Mouse (Mus musculus) embryonic fibroblast, embryonic 13.5 days (primary cell): Measurements from ENCODE around the gene Adgra3. TPM values are rescaled to one million over a fixed set of nuclear protein-coding genes. Genes with fewer than 3 reads are reported as not detected.
A peak's percentile ranks its signal among the peaks of the same experiment; 100 is the strongest.

Experiments
- H3K27ac ChIP-seq: 2 replicates; pipeline ENCODE4 v1.5.1; 2012; ENCODE audit warnings: low read length, control low read depth, inconsistent platforms; ENCODE audit not compliant: insufficient read depth
- H3K4me1 ChIP-seq: 2 replicates; pipeline ENCODE4 v1.6.1; 2011; ENCODE audit warnings: low read length; ENCODE audit not compliant: control insufficient read depth, insufficient read depth
- H3K4me3 ChIP-seq: 2 replicates; pipeline ENCODE4 v1.5.1; 2011; ENCODE audit warnings: mild to moderate bottlenecking, control low read depth, low read length; ENCODE audit not compliant: insufficient read depth
- CTCF ChIP-seq: IDR thresholded peaks from 2 replicates; pipeline ENCODE4 v1.5.1; 2011; ENCODE audit warnings: mild to moderate bottlenecking, control low read depth, low read length, moderate library complexity, borderline replicate concordance; ENCODE audit not compliant: insufficient read depth
- POLR2A ChIP-seq: IDR thresholded peaks from 2 replicates; pipeline ENCODE4 v1.6.1; 2011; ENCODE audit warnings: low read depth, mild to moderate bottlenecking, control low read depth, low read length, moderate library complexity
- polyA plus RNA-seq: library from polyadenylated mRNA; stranded (reverse); fragments of >200 nt; gene quantifications from 2 replicates; pipeline ENCODE4 v1.2.4, GENCODE M21; 2011; ENCODE audit warnings: low read depth; ENCODE audit not compliant: missing spikeins, insufficient read length

Adgra3 gene
- polyA plus RNA-seq, 1 experiment = 53.3 TPM

DNA sequence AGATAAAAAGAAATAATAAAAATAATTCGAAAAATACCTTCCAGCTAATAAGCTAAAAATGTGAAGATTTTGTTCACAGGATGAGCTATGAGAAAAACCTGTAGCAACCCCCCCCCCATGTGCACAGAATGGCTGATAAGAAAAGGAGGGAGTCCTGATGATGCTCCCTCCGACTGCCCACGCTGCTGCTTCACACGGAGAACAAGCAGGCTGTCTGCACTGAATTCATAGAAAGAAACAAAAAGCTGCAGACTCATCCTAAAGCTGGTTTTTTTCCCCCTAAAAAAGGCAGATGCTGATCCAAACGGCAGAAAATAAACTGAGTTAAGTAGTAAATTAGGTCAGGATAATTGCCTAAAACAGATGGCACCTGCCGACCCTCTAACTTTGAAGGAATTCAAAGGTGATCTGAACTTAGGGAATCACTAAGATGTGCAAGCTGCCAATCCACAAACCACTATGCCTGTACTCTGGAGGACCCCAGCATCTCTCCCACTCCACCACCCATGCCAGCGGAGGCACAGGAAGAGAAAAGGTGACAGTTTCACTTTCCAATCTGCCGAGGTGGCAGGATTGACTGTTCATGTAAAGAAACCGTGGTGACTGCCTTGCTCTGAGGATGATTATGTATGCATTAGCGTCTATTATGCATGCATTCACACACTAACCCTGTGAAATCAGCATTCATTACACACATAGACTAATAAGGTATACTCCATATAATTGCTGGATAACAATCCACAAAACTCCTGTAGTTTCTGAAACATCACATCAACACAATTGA, 70.6 kb downstream of the Adgra3 start:
- Histone ChIP-seq H3K4me1 (no peaks in the 10 kb centered on the region), H3K4me3 (no peak overlapping the region), H3K27ac (no peak overlapping the region)
- TF ChIP-seq POLR2A (no peak), CTCF (no peak)

DNA sequence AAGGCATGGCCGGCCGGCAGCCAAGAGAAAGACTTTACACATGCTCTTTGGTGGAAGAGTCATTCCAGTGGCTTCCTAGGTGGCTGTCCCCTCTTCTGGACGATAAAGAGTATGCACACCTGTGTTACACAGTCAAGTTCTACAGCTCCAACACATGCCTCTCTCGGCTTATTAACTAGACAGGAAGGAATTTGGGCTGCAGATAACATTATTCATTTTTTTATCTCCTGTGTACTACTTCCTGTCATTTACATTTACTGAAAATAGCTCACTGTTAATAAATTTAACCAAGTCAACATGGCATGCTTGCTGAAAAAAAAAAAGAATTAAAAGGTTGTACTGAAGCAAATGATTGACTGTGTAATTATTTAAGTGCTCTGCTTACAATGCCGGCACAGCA, 78.1 kb downstream of the Adgra3 start:
- H3K4me3 ChIP-seq = no peak overlapping the region
- TF ChIP-seq POLR2A (no peak), CTCF (no peak)
- no peaks in the 10 kb centered on the region for H3K4me1 ChIP-seq
- no peak overlapping the region for H3K27ac ChIP-seq

DNA sequence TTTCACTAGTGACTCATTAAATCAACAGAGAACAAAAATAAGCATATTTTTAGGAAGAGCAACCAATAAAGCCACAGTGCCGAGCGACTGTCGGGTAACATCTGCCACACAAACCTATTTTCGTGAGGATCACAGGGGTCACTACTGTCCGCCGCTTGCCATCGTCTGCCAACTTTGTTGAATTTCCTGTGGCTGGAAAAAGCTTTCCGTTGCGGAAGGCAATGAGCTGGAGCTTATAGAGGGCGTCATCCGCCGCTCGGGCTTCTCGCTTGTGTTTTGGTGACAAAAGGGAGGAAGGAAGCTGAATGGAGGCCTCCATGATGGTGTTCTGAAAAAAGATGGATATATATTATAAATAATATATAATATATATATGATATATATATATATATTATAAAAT, 79.6 kb downstream of the Adgra3 start:
- no peak overlapping the region for H3K4me3 ChIP-seq
- H3K4me1 ChIP-seq = no peaks in the 10 kb centered on the region
- no peak overlapping the region for H3K27ac ChIP-seq
- TF ChIP-seq CTCF (no peak), POLR2A (no peak)

DNA sequence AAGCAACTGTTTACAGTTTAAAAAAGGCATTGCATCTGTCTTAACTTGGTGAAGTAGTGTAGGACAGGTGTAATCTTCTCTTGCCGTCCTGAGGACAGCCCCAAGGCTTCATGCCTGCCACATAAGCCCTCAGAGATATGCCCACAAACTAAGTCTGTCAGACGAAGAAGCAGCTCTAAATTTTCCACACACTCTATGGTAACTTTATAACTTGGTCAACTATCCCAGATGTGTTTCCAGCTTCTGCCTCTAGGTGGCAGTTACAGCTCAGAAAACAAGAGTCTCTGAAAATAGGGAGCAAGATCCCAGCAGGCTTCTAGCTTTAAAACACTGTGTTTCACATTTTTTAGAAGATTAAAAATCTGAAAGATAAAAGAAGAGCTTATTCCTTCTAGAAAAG, 82.8 kb downstream of the Adgra3 start:
- Histone ChIP-seq H3K4me1 (no peaks in the 10 kb centered on the region), H3K27ac (no peak overlapping the region), H3K4me3 (no peak overlapping the region)
- no peak for TF ChIP-seq POLR2A
- no peak for TF ChIP-seq CTCF

DNA sequence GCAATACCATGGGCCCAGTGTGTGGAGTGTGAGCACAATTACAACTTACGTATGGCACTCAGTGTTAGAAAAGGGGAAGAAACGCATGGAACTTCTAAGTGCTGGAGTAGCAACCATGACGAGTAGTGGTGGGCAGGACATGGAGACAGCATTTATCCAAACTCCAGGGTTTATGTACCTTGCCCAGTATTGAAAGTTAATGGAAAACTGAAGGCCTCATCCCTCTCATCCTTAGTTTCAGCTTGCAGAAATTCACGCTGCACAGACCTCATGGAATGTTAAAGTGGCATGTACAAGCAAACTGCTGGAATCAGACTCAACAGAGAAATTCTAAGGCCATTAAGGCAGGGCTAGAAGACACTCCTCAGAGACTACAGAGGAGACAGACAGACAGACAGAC, 84.6 kb downstream of the Adgra3 start:
- no peak overlapping the region for H3K4me3 ChIP-seq
- no peak overlapping the region for H3K27ac ChIP-seq
- TF ChIP-seq CTCF (no peak), POLR2A (no peak)
- no peaks in the 10 kb centered on the region for H3K4me1 ChIP-seq

DNA sequence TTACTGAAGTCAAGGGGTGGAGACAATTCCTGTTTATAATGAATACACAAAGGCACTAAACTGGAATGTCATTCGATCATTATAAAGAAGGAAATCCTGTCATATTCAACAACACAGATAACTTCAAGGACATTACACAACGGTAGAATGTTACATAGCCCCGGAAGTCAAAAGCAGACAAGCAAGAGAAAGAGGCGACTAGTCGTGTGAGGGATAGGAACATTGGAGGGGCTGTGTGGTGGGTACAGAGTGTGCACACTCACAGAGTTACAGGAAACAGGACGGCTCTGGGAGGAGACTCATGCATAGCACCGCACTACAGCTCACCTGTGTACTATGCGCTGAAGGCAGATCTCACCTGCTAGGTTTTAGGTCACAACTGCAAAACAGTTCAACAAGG, 89.1 kb downstream of the Adgra3 start:
- no peak overlapping the region for H3K27ac ChIP-seq
- TF ChIP-seq CTCF (no peak), POLR2A (no peak)
- no peak overlapping the region for H3K4me3 ChIP-seq
- H3K4me1 ChIP-seq = peaks cover 2% of the 10 kb centered on the region; the same call in 1 of the 2 replicates

DNA sequence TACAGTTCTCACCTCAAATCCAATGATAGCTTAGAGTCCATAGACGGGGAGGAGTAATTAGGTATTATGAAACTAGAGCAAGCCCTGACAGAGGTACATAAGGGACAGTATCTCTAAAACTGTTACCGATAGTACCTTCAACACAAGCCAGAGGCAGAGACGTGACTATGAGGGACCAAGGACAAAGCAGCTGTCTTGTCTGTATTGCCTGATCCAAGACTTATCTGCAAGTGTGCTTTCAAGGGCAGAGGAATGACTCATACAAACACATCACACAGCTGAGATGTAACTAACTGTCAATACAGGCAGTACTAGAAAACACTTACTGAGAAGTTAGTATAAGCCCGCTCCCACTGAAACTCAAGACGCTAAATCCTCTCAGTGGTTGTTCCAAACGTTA, 91.1 kb downstream of the Adgra3 start:
- no peak overlapping the region for H3K4me3 ChIP-seq
- no peak overlapping the region for H3K27ac ChIP-seq
- no peak for TF ChIP-seq POLR2A
- TF ChIP-seq CTCF = no peak
- peaks cover 2% of the 10 kb centered on the region; the same call in 1 of the 2 replicates for H3K4me1 ChIP-seq

DNA sequence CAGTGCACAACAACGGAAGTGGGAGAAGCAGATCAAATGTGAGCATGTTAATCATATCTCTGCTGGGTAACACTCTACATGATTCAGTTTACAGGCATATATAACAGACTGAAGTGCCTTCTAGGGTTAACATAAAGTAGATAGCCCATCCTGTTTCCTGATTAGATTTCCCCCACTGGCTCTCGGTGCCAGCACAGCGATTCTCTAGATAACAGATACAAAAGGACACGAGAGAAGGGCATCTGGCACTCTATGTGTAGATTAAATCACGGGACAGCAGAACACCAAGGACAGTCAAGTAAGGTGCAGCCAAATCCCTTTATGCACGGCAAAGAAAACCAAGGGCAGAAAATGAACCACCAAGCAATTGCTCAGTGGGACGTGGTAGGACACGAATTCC, 93.0 kb downstream of the Adgra3 start:
- Histone ChIP-seq H3K27ac (no peak overlapping the region), H3K4me3 (no peak overlapping the region), H3K4me1 (peaks cover 2% of the 10 kb centered on the region; the same call in 1 of the 2 replicates)
- TF ChIP-seq CTCF = no peak

DNA sequence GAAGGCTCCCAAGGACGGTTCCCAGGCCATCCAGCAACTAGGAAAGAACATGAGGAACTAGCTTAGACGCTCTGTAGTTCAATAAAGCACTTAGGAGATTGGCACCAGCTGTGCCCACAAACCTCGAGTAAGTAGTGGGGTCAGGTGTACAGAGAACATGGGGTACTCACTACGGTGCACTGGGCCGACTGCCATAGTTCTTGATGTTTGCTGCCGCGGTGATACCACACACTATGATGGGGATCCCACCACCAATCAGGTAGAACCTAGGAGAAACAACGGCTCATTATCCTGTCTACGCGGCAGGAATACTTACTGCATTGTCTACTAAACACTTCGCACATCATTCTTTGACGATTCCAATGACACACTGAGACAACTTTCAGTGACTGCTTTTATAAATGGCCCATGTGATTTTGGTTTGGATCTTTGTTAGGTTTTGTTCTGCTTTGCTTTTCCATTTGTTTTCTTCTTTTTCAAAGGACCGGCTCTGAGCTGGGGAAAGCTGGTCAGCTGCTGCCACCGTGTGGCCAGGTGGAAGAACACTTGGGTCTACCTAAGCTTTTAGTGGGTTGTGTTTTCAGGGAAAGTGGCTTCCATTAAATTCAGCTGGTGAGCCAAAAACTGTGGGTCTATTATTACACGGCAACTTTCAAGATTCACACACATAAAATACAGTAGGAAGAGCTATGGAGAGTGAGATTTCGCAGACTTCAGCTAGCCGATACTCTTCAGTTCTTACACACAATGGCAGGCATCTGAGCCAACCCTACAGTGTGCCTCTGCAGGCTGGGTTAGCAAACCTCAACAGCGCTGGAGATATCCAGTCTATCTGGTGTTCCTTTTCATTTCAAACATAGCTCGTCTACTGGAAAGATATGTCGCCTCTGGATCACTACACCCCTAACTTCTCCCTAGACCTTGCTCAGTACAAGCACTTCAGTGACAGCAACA, 97.1 kb downstream of the Adgra3 start:
- TF ChIP-seq CTCF (peak; percentile 81), POLR2A (no peak)
- H3K27ac ChIP-seq = no peak overlapping the region
- H3K4me1 ChIP-seq = no peaks in the 10 kb centered on the region
- H3K4me3 ChIP-seq = no peak overlapping the region

DNA sequence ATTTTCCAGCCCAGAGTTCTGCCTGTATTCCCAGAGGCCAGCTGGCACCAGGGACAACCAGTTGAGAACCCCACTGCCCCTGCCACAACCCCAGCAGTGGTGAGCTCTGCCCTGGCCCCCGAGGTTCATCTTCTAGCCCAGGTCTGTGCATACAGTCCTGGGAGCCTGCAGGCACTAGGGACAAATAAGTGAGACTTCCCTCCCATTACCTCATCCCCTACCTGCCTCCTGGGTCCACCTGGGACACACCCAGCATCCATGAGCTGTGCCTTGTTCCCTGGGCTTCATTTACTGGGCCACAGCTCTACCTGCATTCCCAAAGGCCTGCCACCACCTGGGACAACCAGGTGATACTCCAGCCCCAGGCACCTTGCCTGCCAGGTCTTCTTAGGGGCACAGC, 122.5 kb downstream of the Adgra3 start:
- H3K4me3 ChIP-seq = no peak overlapping the region
- TF ChIP-seq CTCF (no peak), POLR2A (no peak)
- no peaks in the 10 kb centered on the region for H3K4me1 ChIP-seq
- no peak overlapping the region for H3K27ac ChIP-seq
